In genomic region chr11:117731470-117731869, GRCm38 (mm10) we compare ENCODE assay signal across 19 mouse cellular contexts. TPM values are rescaled to one million over a fixed set of nuclear protein-coding genes. Genes with fewer than 3 reads are reported as not detected.
DNase-seq lines count a peak whose midpoint lies in the region; ATAC-seq and TF ChIP-seq lines count a peak whose summit lies in the region.
"Had no signal": no experiment of that assay in that cellular context is flagged by ENCODE, and none has a peak within 500 bp of the region (broad histone marks: within the 10 kb centered on the region; RNA-seq: fewer than 3 reads in every experiment).

No protein-coding gene starts in this region.

- peak; percentile 63 for DNase-seq in adrenal gland, adult 2 months
- no peak for DNase-seq in adrenal gland, postnatal 4 days (ENCODE audit: low spot score in 2 of 2)
- peak; percentile 49 for DNase-seq in adrenal gland, postnatal 10 days
- DNase-seq in kidney, adult 8-10 months: peak; percentile 60 to 62
- DNase-seq in kidney, postnatal 14 days: peak; percentile 53
- no peak for DNase-seq in thymus, adult 2 months
- DNase-seq in lung, adult 18-20 months: no peak
- DNase-seq: cerebellum, adult 11-12 months; cerebellum, postnatal 25 days; liver, embryonic 13.5 days; lung, embryonic 14.5 days; right cerebral cortex, postnatal 14 days; thymus, postnatal 25 days had no signal

- no peak overlapping the region for H3K4me3 ChIP-seq in thymus, adult 2 months (ENCODE audit: control insufficient read depth, insufficient read depth, low read length)
- H3K4me3 ChIP-seq: embryonic facial prominence, embryonic 12.5 days; heart, embryonic 10.5 days; liver, embryonic 13.5 days; midbrain, embryonic 13.5 days had no signal

- peaks cover 2% of the 10 kb centered on the region; the same call in 1 of the 2 replicates for H3K4me1 ChIP-seq in thymus, adult 2 months (replicated peaks; ENCODE audit: control insufficient read depth, insufficient read depth, low read length)
- H3K4me1 ChIP-seq: midbrain, embryonic 13.5 days had no signal

- TF ChIP-seq POLR2A in thymus, adult 2 months (IDR thresholded peaks at IDR 0.05; ENCODE audit: control insufficient read depth, extremely low read depth, insufficient read depth, low read length, poor library complexity): no peak

- H3K27me3 ChIP-seq in thymus, adult 2 months (ENCODE audit: control insufficient read depth, insufficient read depth, low read length): no peaks in the 10 kb centered on the region
- H3K27me3 ChIP-seq: embryonic facial prominence, embryonic 12.5 days; liver, embryonic 13.5 days; midbrain, embryonic 13.5 days had no signal

- H3K27ac ChIP-seq in thymus, adult 2 months (ENCODE audit: control insufficient read depth, insufficient read depth, low read length): no peak overlapping the region
- H3K27ac ChIP-seq: embryonic facial prominence, embryonic 12.5 days; heart, embryonic 10.5 days; liver, embryonic 13.5 days; midbrain, embryonic 13.5 days had no signal

- 99% methylated on average over 7 of the region's 7 CpGs for WGBS in thymus, adult 2 months

- ATAC-seq in frontal cortex, adult (ENCODE audit: low TSS enrichment): no peak
- ATAC-seq: hindbrain, embryonic 16.5 days; intestine, embryonic 16.5 days; midbrain, embryonic 13.5 days had no signal

- peaks cover 32% of the 10 kb centered on the region for H3K36me3 ChIP-seq in thymus, adult 2 months (ENCODE audit: control insufficient read depth, insufficient read depth, low read length)

- TF ChIP-seq CTCF in thymus, adult 2 months (IDR thresholded peaks at IDR 0.05; ENCODE audit: borderline replicate concordance, control insufficient read depth, extremely low read depth, insufficient read depth, low read length, poor library complexity): no peak

RNA-seq across cellular contexts. Expression of gene Tmc8, which starts 50.4 kb away (rescaled TPM):
- 1 to 10 TPM; 2.3 to 3.1 TPM for total RNA-seq in adrenal gland, adult 2 months (2021)
- polyA plus RNA-seq in adrenal gland, adult 2 months (2012; rRNA removed): 12.3 and 13.8 TPM in 2 replicates
- total RNA-seq in adrenal gland, postnatal 4 days (2021): 1 to 10 TPM; 7.1 to 7.6 TPM
- 1 to 10 TPM; 4.8 to 8.3 TPM for total RNA-seq in adrenal gland, postnatal 10 days (2021)
- 388 and 467 TPM in 2 replicates for polyA plus RNA-seq in thymus, adult 2 months (2012; rRNA removed)

RNA-seq across cellular contexts. Expression of gene Tmc6, which starts 50.5 kb away (rescaled TPM):
- total RNA-seq in adrenal gland, adult 2 months (2021): 10 to 100 TPM; 22.3 to 28.5 TPM
- polyA plus RNA-seq in adrenal gland, adult 2 months (2012; rRNA removed): 45.1 and 47.7 TPM in 2 replicates
- total RNA-seq in adrenal gland, postnatal 4 days (2021): 10 to 100 TPM; 49.7 to 55.0 TPM
- total RNA-seq in adrenal gland, postnatal 10 days (2021): 10 to 100 TPM; 35.5 to 53.2 TPM
- polyA plus RNA-seq in thymus, adult 2 months (2012; rRNA removed): 201 and 217 TPM in 2 replicates

Comparison
In these comparisons a context has a peak if more than half of its experiments do, and no peak if none do; other contexts are left out.
1. DNase-seq: peak in adrenal gland, adult 2 months (single experiment), adrenal gland, postnatal 10 days (single experiment), kidney, adult 8-10 months (2 of 2) and kidney, postnatal 14 days (single experiment); none in adrenal gland, postnatal 4 days (0 of 2), thymus, adult 2 months (single experiment) and lung, adult 18-20 months (0 of 2).